Mouse (Mus musculus) T-cell, adult 66 days (primary cell): Measurements from ENCODE around the gene Cyb5r4. TPM values are rescaled to one million over a fixed set of nuclear protein-coding genes. Genes with fewer than 3 reads are reported as not detected.

Source experiments
- total RNA-seq, 2 experiments: library from RNA; stranded (reverse); gene quantifications; 3 replicates in 1 of 2; 4 replicates in 1 of 2; pipeline ENCODE4 v1.2.4; 2023

Gene Cyb5r4
- 10 to 100 TPM; 59.6 to 64.1 TPM for total RNA-seq

DNA sequence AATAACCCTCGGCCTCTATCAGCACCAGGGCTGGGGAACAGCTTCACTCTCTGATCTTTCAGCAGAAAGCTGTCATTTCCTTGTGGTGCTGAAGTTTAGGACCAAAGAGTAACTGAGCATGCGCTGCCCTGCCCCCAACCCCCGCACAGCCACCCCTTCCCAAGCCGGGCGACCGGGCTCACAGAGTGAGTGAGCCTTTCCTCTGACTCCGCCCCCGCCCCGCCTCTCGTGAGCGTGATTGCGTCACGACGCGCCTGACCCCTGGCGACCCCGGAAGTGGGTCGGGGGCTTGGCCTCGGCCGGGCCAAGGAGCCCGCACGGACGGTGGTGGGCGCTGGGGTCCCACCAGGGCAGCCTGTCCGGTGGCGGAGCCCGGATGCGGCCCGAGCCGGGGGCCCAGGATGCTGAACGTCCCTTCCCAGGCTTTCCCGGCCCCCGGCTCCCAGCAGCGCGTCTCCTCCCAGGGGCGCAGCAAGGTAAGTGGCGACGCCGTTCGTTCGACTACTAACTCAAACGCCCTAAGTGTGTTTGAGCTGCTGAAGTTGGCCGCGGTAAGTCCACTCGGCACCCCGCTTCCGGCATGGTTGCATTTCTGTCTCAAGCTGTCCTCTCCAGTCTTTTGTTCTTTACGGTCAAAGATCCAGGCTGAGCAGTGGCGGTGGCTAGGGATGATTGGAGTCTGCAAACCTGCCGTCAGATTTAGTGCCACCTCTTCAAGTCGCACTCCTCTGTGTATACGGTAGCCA lies at the start of gene Cyb5r4:
TSS of gene Cyb5r4 (plus strand) at position 237 of the 746 bp plus-strand sequence.

DNA sequence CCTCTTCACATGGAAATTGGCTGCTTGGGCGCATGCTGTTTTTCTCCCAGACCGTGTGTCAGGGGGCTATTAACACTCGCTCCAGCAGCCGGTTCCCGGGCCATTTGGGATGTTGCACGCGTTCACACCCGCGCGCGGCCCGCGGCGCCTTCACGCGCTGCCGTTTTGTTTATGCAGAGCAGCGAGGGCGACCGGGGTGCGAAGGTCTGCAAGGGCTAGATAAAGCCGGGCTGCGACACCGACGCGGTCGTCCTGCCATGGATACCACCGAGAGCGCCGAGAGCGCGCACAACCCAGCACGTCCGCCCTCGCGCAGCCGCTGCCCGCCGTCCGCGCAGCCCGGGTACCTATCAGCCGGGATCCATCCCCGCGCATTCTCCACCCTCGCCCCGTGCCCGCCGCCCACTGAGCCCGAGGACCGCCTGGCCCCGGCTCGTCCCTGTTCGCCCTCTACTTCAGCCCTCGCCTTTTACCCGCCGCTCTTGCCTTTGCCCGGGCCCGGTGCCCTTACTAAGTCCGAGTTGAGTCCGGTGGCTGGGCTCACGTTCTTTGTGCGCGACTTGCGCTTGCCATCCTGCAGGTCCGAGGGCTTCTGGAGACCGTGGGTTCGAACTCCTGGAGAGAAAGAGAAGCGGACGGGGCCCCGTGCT lies 6.4 kb upstream of the Cyb5r4 start, which contains the start of gene Ripply2:
TSS of gene Ripply2 (plus strand) at position 250 of the 650 bp plus-strand sequence.

Other genes with a start within 250 kb of the Cyb5r4 start
- not detected for gene Snap91, start 141.4 kb upstream of the Cyb5r4 start, total RNA-seq
- not detected for gene Ripply2, start 6.5 kb upstream of the Cyb5r4 start, total RNA-seq
- gene Mrap2, start 122.3 kb downstream of the Cyb5r4 start, total RNA-seq: not detected
- gene Cep162, start 233.5 kb downstream of the Cyb5r4 start, total RNA-seq: 10 to 100 TPM; 11.2 to 12.3 TPM